ENCODE assay signal across 23 mouse cellular contexts in genomic region chrX:164246722-164247121, GRCm38 (mm10). TPM values are rescaled to one million over a fixed set of nuclear protein-coding genes. Genes with fewer than 3 reads are reported as not detected.
A peak's percentile ranks its signal among the peaks of the same experiment; 100 is the strongest.
DNase-seq lines count a peak whose midpoint lies in the region; ATAC-seq lines count a peak whose summit lies in the region.
"Had no signal": no experiment of that assay in that cellular context is flagged by ENCODE, and none has a peak within 500 bp of the region (broad histone marks: within the 10 kb centered on the region; RNA-seq: fewer than 3 reads in every experiment).

No protein-coding gene starts in this region.

- no peaks in the 10 kb centered on the region for H3K36me3 ChIP-seq in embryonic facial prominence, embryonic 11.5 days (replicated peaks; ENCODE audit: control insufficient read depth, insufficient read depth, low read depth, low read length)
- no peaks in the 10 kb centered on the region for H3K36me3 ChIP-seq in embryonic facial prominence, embryonic 10.5 days (replicated peaks)
- no peaks in the 10 kb centered on the region for H3K36me3 ChIP-seq in limb, embryonic 10.5 days
- H3K36me3 ChIP-seq in hindbrain, embryonic 11.5 days (ENCODE audit: control insufficient read depth, insufficient read depth, low read length): no peaks in the 10 kb centered on the region
- H3K36me3 ChIP-seq: G1E; heart, embryonic 13.5 days; hindbrain, embryonic 13.5 days; intestine, embryonic 15.5 days had no signal

- H3K9ac ChIP-seq in embryonic facial prominence, embryonic 11.5 days (replicated peaks; ENCODE audit: low read length): no peak overlapping the region
- no peak overlapping the region for H3K9ac ChIP-seq in hindbrain, embryonic 11.5 days (ENCODE audit: low read depth, low read length)
- H3K9ac ChIP-seq: forebrain, embryonic 13.5 days; forebrain, postnatal 0 days; heart, embryonic 13.5 days; hindbrain, embryonic 13.5 days; intestine, embryonic 15.5 days had no signal

- no peak overlapping the region for H3K27ac ChIP-seq in embryonic facial prominence, embryonic 11.5 days (replicated peaks; ENCODE audit: low read depth, low read length)
- no peak overlapping the region for H3K27ac ChIP-seq in embryonic facial prominence, embryonic 10.5 days (replicated peaks)
- H3K27ac ChIP-seq in limb, embryonic 10.5 days: peak overlapping the region; percentile 62; the same call in 1 of the 2 replicates
- no peak overlapping the region for H3K27ac ChIP-seq in hindbrain, embryonic 11.5 days (ENCODE audit: low read depth, low read length)
- H3K27ac ChIP-seq: forebrain, embryonic 13.5 days; hindbrain, embryonic 13.5 days; hindbrain, postnatal 0 days; intestine, embryonic 15.5 days had no signal

- DNase-seq in embryonic facial prominence, embryonic 11.5 days (ENCODE audit: low spot score): peak; percentile 4
- no peak for DNase-seq in embryonic facial prominence, embryonic 10.5 days (ENCODE audit: low spot score)
- peak; percentile 27 for DNase-seq in fibroblast of lung, adult 2 months (ENCODE audit: low read depth)
- DNase-seq in limb, embryonic 10.5 days (ENCODE audit: low spot score): no peak
- DNase-seq in kidney, postnatal 4 days: no peak
- no peak for DNase-seq in cerebellum, postnatal 25 days
- DNase-seq in hindbrain, embryonic 11.5 days (ENCODE audit: low spot score): no peak
- DNase-seq: adrenal gland, adult 2 months; adrenal gland, postnatal 25 days; B cell, adult 2 months; cerebellum, adult 2 months; cerebellum, postnatal 14 days; forebrain, postnatal 0 days; gastrocnemius, postnatal 36 days; heart, adult 11 months; heart, postnatal 36 days had no signal

- 41% methylated on average over 2 of the region's 2 CpGs for WGBS in embryonic facial prominence, embryonic 11.5 days
- WGBS in embryonic facial prominence, embryonic 10.5 days: 51% methylated on average over 2 of the region's 2 CpGs
- 81% methylated on average over 2 of the region's 2 CpGs for WGBS in limb, embryonic 10.5 days
- WGBS in hindbrain, embryonic 11.5 days: 52% methylated on average over 2 of the region's 2 CpGs

- H3K4me2 ChIP-seq in embryonic facial prominence, embryonic 11.5 days (ENCODE audit: low read depth, low read length): no peak overlapping the region
- no peak overlapping the region for H3K4me2 ChIP-seq in hindbrain, embryonic 11.5 days (replicated peaks; ENCODE audit: low read depth, low read length)
- H3K4me2 ChIP-seq: intestine, embryonic 15.5 days had no signal

- H3K9me3 ChIP-seq in embryonic facial prominence, embryonic 11.5 days (replicated peaks; ENCODE audit: control insufficient read depth, low read length): no peaks in the 10 kb centered on the region
- no peaks in the 10 kb centered on the region for H3K9me3 ChIP-seq in embryonic facial prominence, embryonic 10.5 days
- H3K9me3 ChIP-seq in limb, embryonic 10.5 days (replicated peaks): no peaks in the 10 kb centered on the region
- no peaks in the 10 kb centered on the region for H3K9me3 ChIP-seq in hindbrain, embryonic 11.5 days (ENCODE audit: control insufficient read depth, low read length)
- H3K9me3 ChIP-seq: forebrain, embryonic 13.5 days; G1E; heart, embryonic 13.5 days; hindbrain, embryonic 13.5 days; intestine, embryonic 15.5 days had no signal

- H3K4me1 ChIP-seq in embryonic facial prominence, embryonic 11.5 days (ENCODE audit: control insufficient read depth, insufficient read depth, low read length): no peaks in the 10 kb centered on the region
- H3K4me1 ChIP-seq in embryonic facial prominence, embryonic 10.5 days: peaks cover 3% of the 10 kb centered on the region; the same call in 1 of the 2 replicates
- H3K4me1 ChIP-seq in limb, embryonic 10.5 days: peaks cover 3% of the 10 kb centered on the region; the same call in 1 of the 2 replicates
- H3K4me1 ChIP-seq in hindbrain, embryonic 11.5 days (replicated peaks; ENCODE audit: control insufficient read depth, insufficient read depth, low read length): no peaks in the 10 kb centered on the region
- H3K4me1 ChIP-seq: heart, embryonic 13.5 days; hindbrain, embryonic 13.5 days; intestine, embryonic 15.5 days had no signal

- H3K4me3 ChIP-seq in embryonic facial prominence, embryonic 11.5 days (ENCODE audit: low read depth, low read length): no peak overlapping the region
- H3K4me3 ChIP-seq in embryonic facial prominence, embryonic 10.5 days: no peak overlapping the region
- no peak overlapping the region for H3K4me3 ChIP-seq in limb, embryonic 10.5 days
- H3K4me3 ChIP-seq in hindbrain, embryonic 11.5 days (ENCODE audit: low read depth, low read length): no peak overlapping the region
- H3K4me3 ChIP-seq: forebrain, embryonic 13.5 days; heart, embryonic 13.5 days; hindbrain, embryonic 13.5 days; intestine, embryonic 15.5 days had no signal

- ATAC-seq in embryonic facial prominence, embryonic 11.5 days (replicated peaks; ENCODE audit: insufficient number of reproducible peaks, low FRiP score, low TSS enrichment, low read depth): no peak
- no peak for ATAC-seq in hindbrain, embryonic 11.5 days (ENCODE audit: low FRiP score)
- ATAC-seq: CD4-positive, CD25-positive, alpha-beta regulatory T cell, adult 4 months; forebrain, embryonic 13.5 days; forebrain, postnatal 0 days; hindbrain, postnatal 0 days; intestine, embryonic 15.5 days had no signal

- no peaks in the 10 kb centered on the region for H3K27me3 ChIP-seq in embryonic facial prominence, embryonic 11.5 days (ENCODE audit: control insufficient read depth, insufficient read depth, low read length)
- H3K27me3 ChIP-seq in embryonic facial prominence, embryonic 10.5 days (replicated peaks; ENCODE audit: low read depth, poor library complexity, severe bottlenecking): peaks cover 71% of the 10 kb centered on the region
- peaks cover 73% of the 10 kb centered on the region for H3K27me3 ChIP-seq in limb, embryonic 10.5 days (ENCODE audit: low read depth, poor library complexity, severe bottlenecking)
- H3K27me3 ChIP-seq in hindbrain, embryonic 11.5 days (ENCODE audit: control insufficient read depth, insufficient read depth, low read length): no peaks in the 10 kb centered on the region
- H3K27me3 ChIP-seq: heart, embryonic 13.5 days; intestine, embryonic 15.5 days had no signal

RNA-seq across cellular contexts. Expression of gene Bmx, which starts 11.3 kb away (rescaled TPM):
- 0.35 and 0.59 TPM in 2 replicates for polyA plus RNA-seq in embryonic facial prominence, embryonic 11.5 days (2014; fragmentation: Nextera tagmentation; extraction: Ambion mirVana)
- 0.08 and 0.20 TPM in 2 replicates for polyA plus RNA-seq in embryonic facial prominence, embryonic 10.5 days (2016; fragmentation: Nextera tagmentation; extraction: Ambion mirVana)
- polyA plus RNA-seq in limb, embryonic 10.5 days (2016; fragmentation: Nextera tagmentation; extraction: Ambion mirVana): 0.28 and 0.39 TPM in 2 replicates
- 0.17 and 0.28 TPM in 2 replicates for polyA plus RNA-seq in hindbrain, embryonic 11.5 days (2014; fragmentation: Nextera tagmentation; extraction: Ambion mirVana)
- polyA plus RNA-seq: adrenal gland, adult 2 months; CD4-positive, CD25-positive, alpha-beta regulatory T cell, adult 4 months; G1E had no signal

RNA-seq across cellular contexts. Expression of gene Pir, which starts 22.4 kb away (rescaled TPM):
- polyA plus RNA-seq in embryonic facial prominence, embryonic 11.5 days (2014; fragmentation: Nextera tagmentation; extraction: Ambion mirVana): 7.3 and 8.0 TPM in 2 replicates
- 8.0 and 10.0 TPM in 2 replicates for polyA plus RNA-seq in embryonic facial prominence, embryonic 10.5 days (2016; fragmentation: Nextera tagmentation; extraction: Ambion mirVana)
- polyA plus RNA-seq in limb, embryonic 10.5 days (2016; fragmentation: Nextera tagmentation; extraction: Ambion mirVana): 8.1 and 9.5 TPM in 2 replicates
- 6.9 and 7.2 TPM in 2 replicates for polyA plus RNA-seq in hindbrain, embryonic 11.5 days (2014; fragmentation: Nextera tagmentation; extraction: Ambion mirVana)
- polyA plus RNA-seq: CD4-positive, CD25-positive, alpha-beta regulatory T cell, adult 4 months; G1E had no signal

Comparison
In these comparisons a context has a peak if more than half of its experiments do, and no peak if none do; other contexts are left out.
1. DNase-seq: peak in embryonic facial prominence, embryonic 11.5 days (single experiment) and fibroblast of lung, adult 2 months (single experiment); none in embryonic facial prominence, embryonic 10.5 days (single experiment), limb, embryonic 10.5 days (single experiment), kidney, postnatal 4 days (0 of 2), cerebellum, postnatal 25 days (0 of 2) and hindbrain, embryonic 11.5 days (single experiment).